Mouse (Mus musculus) kidney, postnatal 0 days (tissue): Measurements from ENCODE around the gene Tmod1. TPM values are rescaled to one million over a fixed set of nuclear protein-coding genes. Genes with fewer than 3 reads are reported as not detected.

Experiments used
- ATAC-seq: fragments of 200-750 bp; cut with Nextera tagmentation; replicated peaks from 2 replicates; pipeline ENCODE4 v1.8.0; 2017; ENCODE audit warnings: low read depth, moderate number of reproducible peaks, moderate TSS enrichment, moderate library complexity; ENCODE audit not compliant: low FRiP score
- DNase-seq: peaks from one replicate; pipeline ENCODE4 v3.0.0-alpha.2; 2016; ENCODE audit warnings: low spot score
- H3K27ac ChIP-seq: fragments of 300-500 bp; sonication (generic); 2 replicates; pipeline ENCODE4 v1.5.1; 2014; ENCODE audit warnings: mild to moderate bottlenecking
- H3K27me3 ChIP-seq: fragments of 300-500 bp; sonication (generic); 2 replicates; pipeline ENCODE4 v1.6.1; 2014; ENCODE audit warnings: low read length, mixed read lengths; ENCODE audit not compliant: insufficient read depth
- H3K36me3 ChIP-seq: fragments of 300-500 bp; sonication (generic); 2 replicates; pipeline ENCODE4 v1.6.1; 2014; ENCODE audit warnings: low read length, mixed read lengths; ENCODE audit not compliant: insufficient read depth
- H3K4me1 ChIP-seq: fragments of 300-500 bp; sonication (generic); replicated peaks from 2 replicates; pipeline ENCODE4 v1.6.1; 2014; ENCODE audit warnings: antibody characterized with exemption, low read length, mixed read lengths; ENCODE audit not compliant: insufficient read depth
- H3K4me2 ChIP-seq: fragments of 300-500 bp; sonication (generic); 2 replicates; pipeline ENCODE4 v1.6.1; 2014; ENCODE audit warnings: mild to moderate bottlenecking, low read length, moderate library complexity, mixed read lengths
- H3K4me3 ChIP-seq: fragments of 300-500 bp; sonication (generic); replicated peaks from 2 replicates; pipeline ENCODE4 v1.5.1; 2014; ENCODE audit warnings: low read depth, low read length
- H3K9ac ChIP-seq: fragments of 300-500 bp; sonication (generic); 2 replicates; pipeline ENCODE4 v1.6.1; 2014; ENCODE audit warnings: low read depth, low read length
- H3K9me3 ChIP-seq: fragments of 300-500 bp; sonication (generic); replicated peaks from 2 replicates; pipeline ENCODE4 v1.6.1; 2016; ENCODE audit warnings: low read length, inconsistent platforms, mixed read lengths
- CTCF ChIP-seq: IDR thresholded peaks from 2 replicates; pipeline ENCODE4 v1.5.1; 2016; ENCODE audit warnings: antibody characterized with exemption, low read depth, mild to moderate bottlenecking, moderate library complexity
- WGBS: fragments of 180-500 bp; shearing (Covaris S2); extraction: QIAGEN DNeasy Blood & Tissue Kit; methylation state at CpG from one replicate; pipeline ENCODE4 v1.1.7; 2014; 5-methylcytosine and 5-hydroxymethylcytosine counted together
- polyA plus RNA-seq: library from polyadenylated mRNA; unstranded; fragments of >200 nt; fragmentation: Nextera tagmentation; extraction: Ambion mirVana; gene quantifications from 2 replicates; pipeline ENCODE4 v1.2.1, GENCODE M21; 2015

The Tmod1 gene
- polyA plus RNA-seq, 1 experiment from 2014 or later = 5.5 TPM

DNA sequence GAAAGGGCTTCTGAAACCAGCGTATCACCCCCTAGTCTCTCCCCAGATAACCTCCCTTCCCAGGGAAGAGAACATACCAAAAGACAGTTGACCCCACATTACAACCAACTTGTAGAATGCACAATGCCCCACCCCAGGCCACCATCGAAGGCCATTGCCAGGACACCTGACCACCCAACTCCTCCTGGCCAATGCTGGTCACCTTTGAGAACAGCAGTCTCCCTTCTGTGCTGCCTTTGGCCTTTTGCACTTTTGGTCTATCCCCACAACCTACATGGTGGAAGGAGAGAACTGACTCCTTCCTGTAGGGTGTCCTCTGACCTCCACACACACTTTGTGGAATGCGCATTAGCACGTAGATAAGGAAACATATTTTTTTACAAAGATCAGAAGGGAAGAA is 78.8 kb downstream of the Tmod1 start:
- no peak overlapping the region for H3K4me3 ChIP-seq
- H3K9ac ChIP-seq = no peak overlapping the region
- DNase-seq (no peak), ATAC-seq (no peak)
- H3K27me3 ChIP-seq = no peaks in the 10 kb centered on the region
- 92% methylated on average over 4 of the region's 4 CpGs for WGBS
- no peaks in the 10 kb centered on the region for H3K4me1 ChIP-seq
- no peak overlapping the region for H3K27ac ChIP-seq
- H3K36me3 ChIP-seq = peaks cover 65% of the 10 kb centered on the region
- no peak for TF ChIP-seq CTCF
- no peak overlapping the region for H3K4me2 ChIP-seq
- no peaks in the 10 kb centered on the region for H3K9me3 ChIP-seq

- Histone ChIP-seq H3K36me3 (peaks cover 67% of the 10 kb centered on the region), H3K9me3 (no peaks in the 10 kb centered on the region), H3K27ac (no peak overlapping the region), H3K9ac (no peak overlapping the region), H3K4me3 (no peak overlapping the region), H3K4me2 (no peak overlapping the region), H3K4me1 (no peaks in the 10 kb centered on the region), H3K27me3 (no peaks in the 10 kb centered on the region)
- TF ChIP-seq CTCF = peak; percentile 30; the same call in 1 of the 2 replicates
- DNase-seq (no peak), ATAC-seq (peak; percentile 21; the same call in 1 of the 2 replicates)
- 72% methylated on average over 14 of the region's 14 CpGs for WGBS
Observed at GRCm38 (mm10) chr4:46119514-46120094, 80.9 kb downstream of the Tmod1 start.

DNA sequence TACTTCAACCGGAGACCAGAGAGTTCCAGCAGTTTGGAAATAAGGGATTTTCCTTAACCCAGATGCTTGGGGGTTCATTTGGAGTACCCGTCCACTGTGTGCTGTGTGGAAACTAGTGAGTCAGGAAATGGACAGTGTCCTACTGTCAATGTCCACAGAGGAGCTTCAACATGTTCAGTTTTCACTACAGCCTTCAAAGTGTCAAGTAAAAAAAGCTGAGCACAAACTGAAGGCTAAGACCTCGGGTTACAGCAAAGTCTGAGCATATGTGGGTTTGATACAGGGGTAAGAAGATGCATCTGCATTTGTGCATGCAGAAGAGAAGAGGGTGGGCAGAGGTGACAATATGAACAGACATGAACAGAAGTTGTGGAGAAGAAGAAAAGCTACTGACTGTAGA is 82.0 kb downstream of the Tmod1 start:
- no peaks in the 10 kb centered on the region for H3K9me3 ChIP-seq
- H3K9ac ChIP-seq = no peak overlapping the region
- H3K4me3 ChIP-seq = no peak overlapping the region
- no peak overlapping the region for H3K4me2 ChIP-seq
- DNase-seq (no peak), ATAC-seq (no peak)
- H3K4me1 ChIP-seq = no peaks in the 10 kb centered on the region
- no peak for TF ChIP-seq CTCF
- H3K27me3 ChIP-seq = no peaks in the 10 kb centered on the region
- 76% methylated on average over 3 of the region's 3 CpGs for WGBS
- peaks cover 62% of the 10 kb centered on the region for H3K36me3 ChIP-seq
- no peak overlapping the region for H3K27ac ChIP-seq

DNA sequence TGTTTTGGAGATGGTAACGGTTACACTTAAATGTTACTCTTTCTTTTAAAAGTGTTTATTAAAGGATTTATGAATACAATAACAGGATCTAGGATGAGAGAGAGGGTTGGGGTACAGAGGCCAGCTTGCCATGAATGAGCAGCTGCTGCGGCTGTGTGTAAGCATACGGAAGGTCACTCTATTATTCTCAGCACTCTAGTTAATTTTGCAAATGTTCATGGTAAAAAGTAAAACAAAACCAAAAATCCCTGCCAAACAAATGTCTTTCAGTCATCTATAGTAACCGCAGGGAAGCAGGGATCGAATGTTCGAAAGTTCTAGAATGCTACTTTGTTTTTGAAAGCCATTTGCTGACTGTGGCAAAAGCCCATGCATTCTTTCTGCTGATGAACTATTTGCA is 84.6 kb downstream of the Tmod1 start:
- 86% methylated on average over 6 of the region's 6 CpGs for WGBS
- DNase-seq (no peak), ATAC-seq (no peak)
- Histone ChIP-seq H3K9ac (no peak overlapping the region), H3K9me3 (no peaks in the 10 kb centered on the region), H3K4me2 (no peak overlapping the region), H3K4me3 (no peak overlapping the region), H3K36me3 (peaks cover 39% of the 10 kb centered on the region), H3K4me1 (0 out of 2 replicates have a peak, but pooled peaks cover 3% of the 10 kb centered on the region), H3K27me3 (no peaks in the 10 kb centered on the region), H3K27ac (no peak overlapping the region)
- TF ChIP-seq CTCF = no peak

DNA sequence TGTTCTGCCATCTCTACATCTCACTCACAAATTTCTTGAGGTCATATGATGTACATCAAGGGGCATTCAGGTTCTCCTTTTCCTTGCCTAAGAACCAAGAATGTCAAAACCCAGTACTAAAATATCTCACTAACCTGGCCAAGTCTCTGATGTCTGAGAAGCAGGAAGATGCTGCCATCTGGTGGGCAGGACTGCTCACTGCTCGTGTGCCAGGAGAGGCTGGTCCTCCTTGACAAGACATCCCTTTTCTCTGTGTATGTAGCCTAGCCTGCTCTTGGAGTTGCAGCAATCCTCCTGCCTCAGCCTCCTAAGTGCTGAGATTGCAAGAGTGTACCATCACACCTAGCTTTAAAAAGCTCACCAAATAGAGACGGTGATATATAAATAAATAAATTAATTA is 87.8 kb downstream of the Tmod1 start:
- WGBS = 49% methylated on average over 2 of the region's 2 CpGs
- ATAC-seq = 0 out of 2 replicates have a peak, but pooled peaks have one; percentile 26
- no peaks in the 10 kb centered on the region for H3K27me3 ChIP-seq
- TF ChIP-seq CTCF = peak; percentile 96
- 0 out of 2 replicates have a peak, but pooled peaks cover 5% of the 10 kb centered on the region for H3K4me1 ChIP-seq
- H3K9me3 ChIP-seq = no peaks in the 10 kb centered on the region
- peak; percentile 85 for DNase-seq
- H3K27ac ChIP-seq = no peak overlapping the region
- no peak overlapping the region for H3K4me3 ChIP-seq
- H3K4me2 ChIP-seq = no peak overlapping the region
- peaks cover 30% of the 10 kb centered on the region for H3K36me3 ChIP-seq
- no peak overlapping the region for H3K9ac ChIP-seq

- H3K27ac ChIP-seq = peak overlapping the region; percentile 64
- WGBS = 56% methylated on average over 8 of the region's 8 CpGs
- H3K9me3 ChIP-seq = no peaks in the 10 kb centered on the region
- no peak overlapping the region for H3K4me3 ChIP-seq
- peak; percentile 91 for ATAC-seq
- H3K9ac ChIP-seq = no peak overlapping the region
- H3K4me1 ChIP-seq = 0 out of 2 replicates have a peak, but pooled peaks cover 5% of the 10 kb centered on the region
- H3K36me3 ChIP-seq = peaks cover 22% of the 10 kb centered on the region
- no peaks in the 10 kb centered on the region for H3K27me3 ChIP-seq
- no peak overlapping the region for H3K4me2 ChIP-seq
- no peak; the same call in 1 of the 2 replicates for TF ChIP-seq CTCF
- DNase-seq = peak; percentile 72
Observed at GRCm38 (mm10) chr4:46129311-46130004, 90.7 kb downstream of the Tmod1 start.
